Mouse (Mus musculus) embryo, embryonic 11.5 days (tissue): Measurements from ENCODE around the gene Il24.

Experiments
- DNase-seq: peaks from one replicate; pipeline ENCODE4 v3.0.0-alpha.2; 2012; ENCODE audit warnings: low read depth, low spot score

Gene Il24

GRCm38 (mm10) chr1:130854819-130855218, 32.4 kb downstream of the Il24 start:
- DNase-seq, result no peak

GRCm38 (mm10) chr1:130850405-130850804, 36.8 kb downstream of the Il24 start:
- DNase-seq, result no peak

GRCm38 (mm10) chr1:130849530-130850214, 37.6 kb downstream of the Il24 start:
- DNase-seq, result no peak

- no peak for DNase-seq
These were observed 42.7 kb downstream of the Il24 start for GRCm38 (mm10) chr1:130844516-130844915.

- no peak for DNase-seq
These were observed 45.6 kb downstream of the Il24 start for GRCm38 (mm10) chr1:130841621-130842020.

GRCm38 (mm10) chr1:130840599-130841379, 46.5 kb downstream of the Il24 start:
- DNase-seq, result no peak

- no peak for DNase-seq
These were observed 49.0 kb downstream of the Il24 start for GRCm38 (mm10) chr1:130838288-130838687.

GRCm38 (mm10) chr1:130835161-130835936, 51.9 kb downstream of the Il24 start:
- DNase-seq, result no peak

- DNase-seq, result no peak
These were observed 54.8 kb downstream of the Il24 start for GRCm38 (mm10) chr1:130832230-130833149.
